Mouse (Mus musculus) lung, adult 2 months (tissue): ENCODE results near the gene Olfr1361. TPM values are rescaled to one million over a fixed set of nuclear protein-coding genes. Genes with fewer than 3 reads are reported as not detected.

Experiments
- DNase-seq: peaks from one replicate; pipeline ENCODE4 v3.0.0; 2022
- H3K4me1 ChIP-seq: fragments of 200-500 bp; 2 replicates; pipeline ENCODE4 v1.6.1; 2011; ENCODE audit warnings: low read length; ENCODE audit not compliant: control insufficient read depth, insufficient read depth
- H3K4me3 ChIP-seq: fragments of 200-500 bp; replicated peaks from 2 replicates; pipeline ENCODE3; 2011; ENCODE audit warnings: low read depth, mild to moderate bottlenecking, control low read depth, low read length; ENCODE audit errors: extremely low read depth
- CTCF ChIP-seq: fragments of 200-500 bp; IDR thresholded peaks from 2 replicates; pipeline ENCODE4 v1.5.1; 2011; ENCODE audit warnings: mild to moderate bottlenecking, low read length, control low read depth; ENCODE audit not compliant: insufficient read depth
- POLR2A ChIP-seq: fragments of 200-500 bp; IDR thresholded peaks from 2 replicates; pipeline ENCODE4 v1.6.1; 2011; ENCODE audit warnings: low read depth, mild to moderate bottlenecking, control low read depth, low read length, borderline replicate concordance; ENCODE audit errors: extremely low read depth
- WGBS: fragments of 180-500 bp; shearing (Covaris S2); methylation state at CpG from one replicate; pipeline ENCODE4 v1.1.7; 2018; 5-methylcytosine and 5-hydroxymethylcytosine counted together
- polyA plus RNA-seq: library from polyadenylated mRNA; depleted of rRNA; stranded (reverse); fragments of >200 nt; gene quantifications from 2 replicates; pipeline ENCODE4 v1.2.3, GENCODE M21; 2012; rRNA removed

Gene Olfr1361
- polyA plus RNA-seq = not detected in 2 replicates

DNA sequence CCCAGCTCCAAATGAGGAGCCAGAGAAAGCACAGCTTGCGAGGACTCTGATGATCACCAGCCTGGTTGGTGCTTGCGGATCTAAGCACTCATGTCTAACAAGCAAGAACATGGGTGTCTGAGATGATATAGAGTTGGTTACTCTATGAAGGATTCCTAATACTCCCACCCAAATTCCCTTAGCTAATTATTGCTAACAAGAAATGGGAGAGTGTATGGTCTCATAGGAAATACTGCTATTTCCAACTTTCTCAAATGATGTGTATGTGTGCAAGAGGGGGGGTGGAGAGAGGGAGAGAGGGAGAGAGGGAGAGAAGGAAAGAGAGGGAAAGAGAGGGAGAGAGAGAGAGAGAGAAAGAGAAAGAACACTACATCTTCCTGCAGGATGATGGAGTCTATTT, at the start of gene Olfr1361:
Gene Olfr1361 (minus strand): TSS at position 101 of the 400 bp plus-strand sequence.
- no peak within 1 kb of the TSS for H3K4me3 ChIP-seq
- DNase-seq = no peak
- WGBS = 74% methylated on average over 2 of the region's 2 CpGs
- H3K4me1 ChIP-seq = no peaks in the 10 kb centered on the region
- TF ChIP-seq CTCF (no peak), POLR2A (no peak)

DNA sequence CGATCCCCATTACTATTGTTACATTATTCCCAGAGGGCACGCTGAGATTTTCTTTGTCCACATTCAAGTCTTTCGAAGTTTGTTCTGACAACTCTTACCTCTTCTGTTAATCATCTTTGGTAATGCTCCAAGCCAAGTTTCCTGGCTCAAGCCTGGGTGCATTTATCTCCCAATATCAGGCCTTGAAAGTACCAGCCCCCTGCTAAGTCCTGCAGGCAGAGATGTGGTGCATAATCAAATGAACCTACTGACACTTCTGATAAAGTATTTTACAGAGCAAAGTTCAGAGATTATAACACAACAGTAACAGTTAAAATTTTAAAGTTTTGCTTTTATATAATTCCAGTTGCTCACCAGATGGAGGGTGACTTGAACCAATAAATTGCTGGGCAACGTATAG, 48.5 kb upstream of the Olfr1361 start:
- WGBS = 31% methylated on average over 4 of the region's 4 CpGs
- no peak overlapping the region for H3K4me3 ChIP-seq
- TF ChIP-seq POLR2A (no peak), CTCF (no peak)
- no peak for DNase-seq
- peaks cover 12% of the 10 kb centered on the region for H3K4me1 ChIP-seq

DNA sequence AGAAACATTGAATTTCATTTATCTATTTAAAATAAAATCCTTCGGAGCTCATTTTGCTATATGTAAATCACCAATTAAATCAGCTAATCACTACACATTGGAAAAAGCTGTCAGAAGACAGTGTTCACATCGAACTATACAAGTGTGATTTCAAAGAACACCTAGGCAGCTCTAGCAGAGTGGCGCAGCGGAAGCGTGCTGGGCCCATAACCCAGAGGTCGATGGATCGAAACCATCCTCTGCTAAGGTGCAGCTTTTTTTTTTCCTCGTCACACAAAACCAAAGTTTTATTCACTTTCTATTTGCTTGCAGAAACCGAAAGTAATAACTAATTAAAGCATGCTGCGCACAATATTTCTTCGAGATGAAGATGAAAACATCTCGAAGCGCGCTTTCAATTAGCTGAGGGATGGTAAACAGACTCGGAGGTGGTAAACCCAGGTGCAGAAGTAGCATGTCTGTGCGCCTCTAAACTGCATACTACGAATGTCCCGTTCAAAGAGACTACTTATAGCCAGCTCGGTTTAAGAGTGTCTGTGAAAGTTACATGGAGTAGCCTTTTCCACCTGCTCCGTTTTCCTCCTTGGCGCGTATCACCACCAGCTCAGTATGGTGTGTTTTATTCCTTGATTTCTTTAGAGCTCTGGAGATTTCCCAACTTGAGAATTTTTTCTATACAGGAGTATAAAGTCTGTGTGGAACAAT, 47.8 kb upstream of the Olfr1361 start:
- Histone ChIP-seq H3K4me3 (peak overlapping the region; percentile 99), H3K4me1 (peaks cover 12% of the 10 kb centered on the region)
- WGBS = 5% methylated on average over 22 of the region's 22 CpGs
- no peak for TF ChIP-seq CTCF
- no peak for TF ChIP-seq POLR2A
- peak; percentile 69 for DNase-seq

DNA sequence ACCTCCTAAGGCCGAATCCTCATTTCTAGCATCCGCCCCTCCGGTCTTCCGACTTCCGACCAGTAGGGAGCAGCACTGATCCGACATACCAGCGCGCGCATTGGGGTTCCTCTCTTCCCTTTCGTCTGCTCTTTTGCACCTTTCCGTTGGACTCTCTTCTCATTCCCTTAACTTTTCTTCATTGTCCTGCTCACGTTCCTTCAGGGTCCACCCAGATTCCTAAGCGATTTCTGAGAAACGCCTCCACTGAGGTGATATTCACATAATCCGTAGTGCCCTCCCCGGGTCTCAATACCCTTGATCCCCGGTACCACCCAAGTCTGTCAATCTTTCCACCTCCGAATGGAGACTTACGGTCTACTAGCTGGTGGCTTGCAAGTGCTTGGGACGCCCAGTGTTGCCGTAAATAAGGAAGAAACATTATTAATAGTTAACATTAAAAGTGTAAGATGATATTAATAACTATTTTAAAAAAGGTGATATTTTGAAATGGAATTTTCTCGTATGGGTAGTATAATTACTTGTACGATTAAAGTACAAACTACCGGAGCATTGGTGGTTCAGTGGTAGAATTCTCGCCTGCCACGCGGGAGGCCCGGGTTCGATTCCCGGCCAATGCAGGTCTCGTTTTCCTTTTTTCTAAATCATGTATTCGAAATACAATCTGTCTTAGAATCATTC, 47.0 kb upstream of the Olfr1361 start:
- WGBS = under 1% methylated on average over 32 of the region's 32 CpGs
- peaks cover 8% of the 10 kb centered on the region for H3K4me1 ChIP-seq
- DNase-seq = peak; percentile 85

DNA sequence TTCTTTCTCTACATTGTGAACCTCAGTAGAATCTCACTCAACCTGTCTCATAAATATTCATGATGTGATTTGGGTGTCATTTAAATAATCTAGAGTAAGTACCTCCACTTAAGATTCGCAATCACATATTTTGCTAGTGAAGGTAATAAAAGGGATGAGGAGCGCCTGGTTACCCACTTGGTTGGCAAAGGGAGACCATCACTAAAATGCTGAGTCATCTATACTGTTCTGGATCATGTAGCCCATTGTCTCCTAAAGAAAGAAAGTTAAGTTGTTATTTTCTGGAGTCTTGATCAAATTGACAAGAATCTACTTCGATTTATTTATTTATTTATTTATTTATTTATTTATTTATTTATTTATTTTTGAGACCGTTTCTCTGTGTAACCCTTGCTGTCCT, 43.5 kb upstream of the Olfr1361 start:
- WGBS = 64% methylated on average over 4 of the region's 4 CpGs

More for the DNA sequence above, 47.0 kb upstream of the Olfr1361 start:
- TF ChIP-seq POLR2A = no peak
- TF ChIP-seq CTCF = peak; percentile 81
- H3K4me3 ChIP-seq = peak overlapping the region; percentile 99

DNA sequence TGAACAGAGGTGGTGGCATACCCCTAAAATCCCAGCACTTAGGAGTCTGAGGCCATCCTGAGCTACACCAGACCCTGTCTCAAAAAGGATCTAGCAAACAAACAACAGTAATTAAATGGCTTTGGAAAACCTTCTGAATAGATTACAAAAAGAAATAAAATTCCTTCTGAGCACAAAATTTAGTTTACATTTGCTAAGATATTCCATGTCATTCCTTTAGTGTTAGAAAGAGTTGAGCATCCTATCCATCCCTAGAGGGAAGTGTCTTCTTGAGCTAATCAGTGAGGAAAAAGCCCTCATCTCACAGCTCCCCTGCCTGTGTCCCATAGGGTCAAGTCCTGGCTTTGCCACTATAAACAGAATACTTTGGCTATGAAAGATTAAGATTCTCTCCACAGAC, 34.6 kb upstream of the Olfr1361 start, which contains the start of gene Olfr1359:
Gene Olfr1359 (plus strand): TSS at position 301 of the 400 bp plus-strand sequence.
- no peak for TF ChIP-seq CTCF
- TF ChIP-seq POLR2A = no peak

More for the DNA sequence above, 43.5 kb upstream of the Olfr1361 start:
- Histone ChIP-seq H3K4me3 (no peak overlapping the region), H3K4me1 (peaks cover 3% of the 10 kb centered on the region; the same call in 1 of the 2 replicates)
- TF ChIP-seq POLR2A (no peak), CTCF (no peak)
- no peak for DNase-seq

DNA sequence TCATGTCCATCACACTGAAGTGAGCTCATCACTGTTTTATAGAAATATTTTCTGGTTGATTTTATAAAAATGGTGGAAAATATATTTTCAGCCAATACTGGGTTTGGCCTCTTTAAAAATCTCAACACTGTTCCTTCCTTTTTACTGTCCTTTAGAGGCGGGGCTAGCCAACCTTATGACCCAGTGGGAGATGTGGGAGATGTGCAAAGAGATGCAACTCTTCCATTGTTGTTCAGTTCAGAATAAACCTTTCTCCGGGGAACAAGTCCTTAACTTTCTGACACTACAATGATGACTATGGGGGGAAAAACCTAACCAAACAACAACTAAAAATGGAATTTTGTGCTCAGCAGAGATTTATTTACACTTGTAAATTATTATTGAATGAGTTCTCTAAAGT, 14.1 kb upstream of the Olfr1361 start, which contains the start of gene Olfr1360:
Gene Olfr1360 (minus strand): TSS at position 101 of the 400 bp plus-strand sequence.
- H3K4me1 ChIP-seq = no peaks in the 10 kb centered on the region
- WGBS = 80% methylated on average over 2 of the region's 2 CpGs
- no peak for DNase-seq
- TF ChIP-seq POLR2A (no peak), CTCF (no peak)
- H3K4me3 ChIP-seq = no peak within 1 kb of the TSS

More for the DNA sequence above, 34.6 kb upstream of the Olfr1361 start, which contains the start of gene Olfr1359:
- no peak for DNase-seq
- H3K4me1 ChIP-seq = no peaks in the 10 kb centered on the region
- H3K4me3 ChIP-seq = no peak within 1 kb of the TSS

DNA sequence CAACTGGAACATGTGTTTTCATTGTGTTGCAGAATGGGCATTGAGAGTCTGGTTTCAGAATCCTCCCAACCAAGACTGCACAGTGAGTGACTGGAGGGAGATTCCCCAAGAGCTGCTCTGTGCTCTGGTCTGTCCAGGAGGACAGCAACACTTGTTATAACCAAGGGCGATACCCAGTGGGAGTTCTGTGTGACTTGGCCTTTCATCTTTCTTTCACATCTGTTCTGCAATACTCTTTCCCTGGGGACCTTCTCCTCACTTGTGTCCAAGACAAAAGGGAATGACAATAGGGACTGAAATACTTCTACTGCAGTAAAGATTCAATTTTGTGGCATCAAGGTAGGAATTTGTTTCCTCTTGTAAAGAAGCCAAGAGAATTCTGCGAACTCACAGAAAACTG, 20.8 kb downstream of the Olfr1361 start, which contains the start of gene Olfr11:
Gene Olfr11 (minus strand): TSS at position 101 of the 400 bp plus-strand sequence.
- DNase-seq = no peak
- no peak within 1 kb of the TSS for H3K4me3 ChIP-seq
- WGBS = 82% methylated on average over 2 of the region's 2 CpGs
- H3K4me1 ChIP-seq = no peaks in the 10 kb centered on the region
- no peak for TF ChIP-seq POLR2A
- no peak for TF ChIP-seq CTCF

DNA sequence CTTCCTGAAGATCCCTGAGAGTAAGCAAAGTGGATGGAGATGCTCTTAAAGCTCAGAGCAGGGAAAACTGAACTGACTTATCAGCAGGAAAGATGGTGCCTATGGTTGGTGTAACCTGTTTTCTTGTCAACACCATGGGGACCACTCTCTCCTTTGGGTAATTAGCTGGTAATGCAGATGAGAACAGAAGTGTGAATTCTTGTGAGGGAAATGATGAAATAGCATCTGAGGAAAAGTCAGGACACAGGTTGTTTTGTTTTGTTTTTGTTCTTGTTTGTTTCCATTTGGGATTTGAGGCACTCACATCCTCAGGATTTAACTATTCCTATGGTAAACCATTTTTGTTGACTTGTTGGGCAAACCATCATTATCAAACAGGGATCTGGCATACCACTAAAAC, 49.3 kb downstream of the Olfr1361 start, which contains the start of gene Olfr1362:
Gene Olfr1362 (minus strand): TSS at position 101 of the 400 bp plus-strand sequence.
- no peak within 1 kb of the TSS for H3K4me3 ChIP-seq
- DNase-seq = no peak
- TF ChIP-seq POLR2A = no peak
- no peak for TF ChIP-seq CTCF
- H3K4me1 ChIP-seq = no peaks in the 10 kb centered on the region

Other genes starting within 250 kb of the Olfr1361 start
- gene Pgbd1, start 222.3 kb downstream of the Olfr1361 start, polyA plus RNA-seq = 0.31 and 0.73 TPM in 2 replicates
- gene Zscan26, start 209.7 kb downstream of the Olfr1361 start, polyA plus RNA-seq = 12.9 and 21.4 TPM in 2 replicates
- gene Nkapl, start 194.9 kb downstream of the Olfr1361 start, polyA plus RNA-seq = 0.82 and 0.89 TPM in 2 replicates
- gene Zkscan4, start 184.5 kb downstream of the Olfr1361 start, polyA plus RNA-seq = 1.2 and 1.7 TPM in 2 replicates
- not detected in 2 replicates for gene Gm10065, start 183.9 kb downstream of the Olfr1361 start, polyA plus RNA-seq
- 0.06 TPM in 2 replicates for gene AK157302, start 168.2 kb downstream of the Olfr1361 start, polyA plus RNA-seq
- 3.0 and 5.0 TPM in 2 replicates for gene Gm11273, start 162.0 kb downstream of the Olfr1361 start, polyA plus RNA-seq
- 2.5 and 4.7 TPM in 2 replicates for gene Zkscan8, start 132.3 kb downstream of the Olfr1361 start, polyA plus RNA-seq
- not detected in 2 replicates for gene Olfr1366, start 120.6 kb downstream of the Olfr1361 start, polyA plus RNA-seq
- not detected in 2 replicates for gene Olfr1535, start 103.5 kb downstream of the Olfr1361 start, polyA plus RNA-seq
- not detected in 2 replicates for gene Olfr1364, start 81.6 kb downstream of the Olfr1361 start, polyA plus RNA-seq
- gene Olfr1362, start 49.4 kb downstream of the Olfr1361 start, polyA plus RNA-seq = not detected in 2 replicates
- gene Olfr11, start 20.9 kb downstream of the Olfr1361 start, polyA plus RNA-seq = not detected in 2 replicates
- not detected in 2 replicates for gene Olfr1360, start 14.0 kb upstream of the Olfr1361 start, polyA plus RNA-seq
- not detected in 2 replicates for gene Olfr1359, start 34.7 kb upstream of the Olfr1361 start, polyA plus RNA-seq
- 0.72 and 1.6 TPM in 2 replicates for gene Hist1h2bl, start 52.8 kb upstream of the Olfr1361 start, polyA plus RNA-seq
- 5.8 and 6.7 TPM in 2 replicates for gene Hist1h2ai, start 53.0 kb upstream of the Olfr1361 start, polyA plus RNA-seq
- 8.2 and 8.6 TPM in 2 replicates for gene Hist1h3h, start 54.3 kb upstream of the Olfr1361 start, polyA plus RNA-seq
- gene Hist1h2bm, start 58.7 kb upstream of the Olfr1361 start, polyA plus RNA-seq = 0.70 TPM in 1 of 2 replicates, not detected in the other
- gene Hist1h4j, start 71.7 kb upstream of the Olfr1361 start, polyA plus RNA-seq = 1.3 and 1.4 TPM in 2 replicates
- 5.6 and 9.7 TPM in 2 replicates for gene Hist1h4k, start 87.1 kb upstream of the Olfr1361 start, polyA plus RNA-seq
- gene Hist1h2ak, start 90.4 kb upstream of the Olfr1361 start, polyA plus RNA-seq = 3.2 and 3.8 TPM in 2 replicates
- gene Hist1h2bn, start 90.7 kb upstream of the Olfr1361 start, polyA plus RNA-seq = 2.4 and 4.2 TPM in 2 replicates
- gene Hist1h1b, start 117.2 kb upstream of the Olfr1361 start, polyA plus RNA-seq = 0.41 and 0.57 TPM in 2 replicates
- 3.3 and 8.0 TPM in 2 replicates for gene Hist1h3i, start 120.0 kb upstream of the Olfr1361 start, polyA plus RNA-seq
- gene Hist1h2an, start 123.8 kb upstream of the Olfr1361 start, polyA plus RNA-seq = 1.1 and 1.4 TPM in 2 replicates
- not detected in 2 replicates for gene Hist1h2bp, start 124.1 kb upstream of the Olfr1361 start, polyA plus RNA-seq
- 4.7 and 5.0 TPM in 2 replicates for gene Hist1h2bq, start 146.8 kb upstream of the Olfr1361 start, polyA plus RNA-seq
- not detected in 2 replicates for gene Hist1h2ao, start 147.1 kb upstream of the Olfr1361 start, polyA plus RNA-seq
- 3.1 TPM in 1 of 2 replicates, not detected in the other for gene Hist1h4m, start 148.4 kb upstream of the Olfr1361 start, polyA plus RNA-seq
- gene Hist1h4n, start 168.8 kb upstream of the Olfr1361 start, polyA plus RNA-seq = 11.1 and 13.7 TPM in 2 replicates
- 59.2 and 67.3 TPM in 2 replicates for gene Hist1h2ap, start 170.1 kb upstream of the Olfr1361 start, polyA plus RNA-seq
- 3.3 and 6.1 TPM in 2 replicates for gene Hist1h2br, start 170.4 kb upstream of the Olfr1361 start, polyA plus RNA-seq